Mouse (Mus musculus): Measurements from ENCODE around the gene Krt33a. TPM values are rescaled to one million over a fixed set of nuclear protein-coding genes. Genes with fewer than 3 reads are reported as not detected.

Gene Krt33a
- total RNA-seq (2012; rRNA removed) (not detected in 2 replicates), total RNA-seq (2014; rRNA removed) (not detected in 2 replicates), polyA plus RNA-seq (2012; ENCODE audit: insufficient read length, low read depth) (not detected in 2 replicates)

GRCm38 (mm10) chr11:100016112-100016511, at the start of gene Krt33a:
TSS of gene Krt33a (minus strand) at chr11:100016212.
- Histone ChIP-seq H3K4me2 (ENCODE audit: insufficient read depth, low read depth, poor library complexity, severe bottlenecking) (no peak within 1 kb of the TSS), H3K79me2 (replicated peaks; ENCODE audit: control insufficient read depth, extremely low read depth, insufficient read depth, poor library complexity, severe bottlenecking) (no peaks in the 10 kb centered on the region), H3K4me1 (ENCODE audit: control insufficient read depth in 1 of 2, insufficient read depth in 2 of 2) (no peaks in the 10 kb centered on the region), H3K9ac (ENCODE audit: insufficient read depth, low read depth) (no peak within 1 kb of the TSS), H3K9me3 (replicated peaks; ENCODE audit: low read length) (no peaks in the 10 kb centered on the region), H3K4me3 (replicated peaks in 1 of 3; ENCODE audit: low read depth in 2 of 3, low read length in 2 of 3, poor library complexity in 1 of 3) (no peak within 1 kb of the TSS), H3K27ac (ENCODE audit: insufficient read depth, low read depth) (no peak within 1 kb of the TSS), H3K36me3 (replicated peaks in 1 of 2; ENCODE audit: control insufficient read depth in 1 of 2, insufficient read depth in 1 of 2, low read length in 1 of 2) (no peaks in the 10 kb centered on the region), H3K27me3 (replicated peaks) (peaks cover 83% of the 10 kb centered on the region)
- no peak for DNase-seq (ENCODE audit: extremely low read depth)
- in situ Hi-C loops (cut with MboI; ENCODE audit: low pct_ligation_motif_present, low pct_unique_long_range_greater_than_20kb, low sequenced_read_pairs), result no loop called here
- dilution Hi-C loops (cut with MboI; ENCODE audit: extremely low pct_ligation_motif_present, extremely low pct_unique_long_range_greater_than_20kb, low sequenced_read_pairs), result no loop called here
- TF ChIP-seq ZC3H11A (IDR thresholded peaks at IDR 0.05; ENCODE audit: low read depth, low read length) (no peak), POLR2AphosphoS2 (IDR thresholded peaks at IDR 0.05; ENCODE audit: low read depth, low read length) (no peak), CHD1 (IDR thresholded peaks at IDR 0.05; ENCODE audit: low read depth, low read length) (no peak), RAD21 (IDR thresholded peaks at IDR 0.05; ENCODE audit: low read depth, low read length) (no peak), POLR2A (IDR thresholded peaks at IDR 0.05; ENCODE audit: low read depth, low read length) (no peak), ZNF384 (IDR thresholded peaks at IDR 0.05; ENCODE audit: low read depth, low read length) (no peak), JUND (conservative IDR thresholded peaks at IDR 0.05; ENCODE audit: low read depth, low read length) (no peak), ETS1 (conservative IDR thresholded peaks at IDR 0.05; ENCODE audit: low read depth, low read length) (no peak), USF2 (conservative IDR thresholded peaks at IDR 0.05; ENCODE audit: low read depth, low read length) (no peak), BHLHE40 (IDR thresholded peaks at IDR 0.05; ENCODE audit: low read depth, low read length) (no peak), MAZ (IDR thresholded peaks at IDR 0.05; ENCODE audit: low read depth, low read length) (no peak), CHD2 (IDR thresholded peaks at IDR 0.05; ENCODE audit: low read length) (no peak), UBTF (IDR thresholded peaks at IDR 0.05; ENCODE audit: low read depth, low read length) (no peak), RCOR1 (conservative IDR thresholded peaks at IDR 0.05; ENCODE audit: low read depth, low read length) (no peak), KAT2A (IDR thresholded peaks at IDR 0.05; ENCODE audit: insufficient replicate concordance, low read length) (no peak)

- H3K79me2 ChIP-seq (replicated peaks; ENCODE audit: control insufficient read depth, extremely low read depth, insufficient read depth, poor library complexity, severe bottlenecking), result no peaks in the 10 kb centered on the region
- DNase-seq (ENCODE audit: extremely low read depth), result no peak
- H3K9me3 ChIP-seq (replicated peaks; ENCODE audit: low read length), result no peaks in the 10 kb centered on the region
- H3K27ac ChIP-seq (ENCODE audit: insufficient read depth, low read depth), result no peak overlapping the region
- no peak overlapping the region for H3K4me2 ChIP-seq (ENCODE audit: insufficient read depth, low read depth, poor library complexity, severe bottlenecking)
- TF ChIP-seq NRF1 (IDR thresholded peaks at IDR 0.05; ENCODE audit: low read depth, low read length), result no peak
- TF ChIP-seq IRF4 (IDR thresholded peaks at IDR 0.05; ENCODE audit: low read depth, low read length), result no peak
- peak; percentile 3; the same call in 1 of the 2 replicates for TF ChIP-seq SMC3 (IDR thresholded peaks at IDR 0.05; ENCODE audit: low read depth, low read length)
- peak; percentile 16 for TF ChIP-seq RAD21 (IDR thresholded peaks at IDR 0.05; ENCODE audit: low read depth, low read length)
- no peak for TF ChIP-seq CHD2 (IDR thresholded peaks at IDR 0.05; ENCODE audit: low read length)
- TF ChIP-seq JUN (IDR thresholded peaks at IDR 0.05; ENCODE audit: insufficient read depth, low read depth, low read length), result no peak
- no peak for TF ChIP-seq NELFE (IDR thresholded peaks at IDR 0.05; ENCODE audit: low read depth, low read length)
- no peak for TF ChIP-seq GABPA (IDR thresholded peaks at IDR 0.05; ENCODE audit: insufficient replicate concordance, low read depth, low read length)
- no peak for TF ChIP-seq PAX5 (IDR thresholded peaks at IDR 0.05; ENCODE audit: low read length)
- TF ChIP-seq ELF1 (IDR thresholded peaks at IDR 0.05; ENCODE audit: low read depth, low read length), result no peak
- no peak for TF ChIP-seq MXI1 (IDR thresholded peaks at IDR 0.05; ENCODE audit: low read depth, low read length)
- no peak for TF ChIP-seq ZNF384 (IDR thresholded peaks at IDR 0.05; ENCODE audit: low read depth, low read length)
- no peak for TF ChIP-seq CHD1 (IDR thresholded peaks at IDR 0.05; ENCODE audit: low read depth, low read length)
- TF ChIP-seq ETS1 (conservative IDR thresholded peaks at IDR 0.05; ENCODE audit: low read depth, low read length), result no peak
- TF ChIP-seq MAFK (IDR thresholded peaks at IDR 0.05; ENCODE audit: insufficient replicate concordance, low read length), result no peak
- TF ChIP-seq EP300 (IDR thresholded peaks at IDR 0.05; ENCODE audit: low read length), result no peak
- TF ChIP-seq HCFC1 (IDR thresholded peaks at IDR 0.05; ENCODE audit: low read depth, low read length), result no peak
- TF ChIP-seq BHLHE40 (IDR thresholded peaks at IDR 0.05; ENCODE audit: low read depth, low read length), result no peak
- TF ChIP-seq SIN3A (IDR thresholded peaks at IDR 0.05; ENCODE audit: low read length), result no peak
- TF ChIP-seq CTCF (conservative IDR thresholded peaks at IDR 0.05 in 1 of 2, IDR thresholded peaks at IDR 0.05 in 1 of 2; ENCODE audit: low read depth in 2 of 2, low read length in 2 of 2), result peak; percentile 7 to 32; a peak in 2 of 4 replicates
- no peak for TF ChIP-seq POLR2AphosphoS2 (IDR thresholded peaks at IDR 0.05; ENCODE audit: low read depth, low read length)
- H3K27me3 ChIP-seq (replicated peaks), result peaks cover 86% of the 10 kb centered on the region
- in situ Hi-C loops (cut with MboI; ENCODE audit: low pct_ligation_motif_present, low pct_unique_long_range_greater_than_20kb, low sequenced_read_pairs), result no loop called here
- no peaks in the 10 kb centered on the region for H3K4me1 ChIP-seq (ENCODE audit: control insufficient read depth in 1 of 2, insufficient read depth in 2 of 2)
- dilution Hi-C loops (cut with MboI; ENCODE audit: extremely low pct_ligation_motif_present, extremely low pct_unique_long_range_greater_than_20kb, low sequenced_read_pairs), result no loop called here
- no peaks in the 10 kb centered on the region for H3K36me3 ChIP-seq (replicated peaks in 1 of 2; ENCODE audit: control insufficient read depth in 1 of 2, insufficient read depth in 1 of 2, low read length in 1 of 2)
- no peak overlapping the region for H3K9ac ChIP-seq (ENCODE audit: insufficient read depth, low read depth)
- H3K4me3 ChIP-seq (replicated peaks in 1 of 3; ENCODE audit: low read depth in 2 of 3, low read length in 2 of 3, poor library complexity in 1 of 3), result no peak overlapping the region
Measured at GRCm38 (mm10) chr11:100058875-100059274, 42.9 kb upstream of the Krt33a start.
